Mouse (Mus musculus): ENCODE results near the gene Vsir. TPM values are rescaled to one million over a fixed set of nuclear protein-coding genes. Genes with fewer than 3 reads are reported as not detected.

The Vsir gene
- total RNA-seq (2022) = 10 to 100 TPM; 20.2 to 54.7 (median 33.7) TPM

DNA sequence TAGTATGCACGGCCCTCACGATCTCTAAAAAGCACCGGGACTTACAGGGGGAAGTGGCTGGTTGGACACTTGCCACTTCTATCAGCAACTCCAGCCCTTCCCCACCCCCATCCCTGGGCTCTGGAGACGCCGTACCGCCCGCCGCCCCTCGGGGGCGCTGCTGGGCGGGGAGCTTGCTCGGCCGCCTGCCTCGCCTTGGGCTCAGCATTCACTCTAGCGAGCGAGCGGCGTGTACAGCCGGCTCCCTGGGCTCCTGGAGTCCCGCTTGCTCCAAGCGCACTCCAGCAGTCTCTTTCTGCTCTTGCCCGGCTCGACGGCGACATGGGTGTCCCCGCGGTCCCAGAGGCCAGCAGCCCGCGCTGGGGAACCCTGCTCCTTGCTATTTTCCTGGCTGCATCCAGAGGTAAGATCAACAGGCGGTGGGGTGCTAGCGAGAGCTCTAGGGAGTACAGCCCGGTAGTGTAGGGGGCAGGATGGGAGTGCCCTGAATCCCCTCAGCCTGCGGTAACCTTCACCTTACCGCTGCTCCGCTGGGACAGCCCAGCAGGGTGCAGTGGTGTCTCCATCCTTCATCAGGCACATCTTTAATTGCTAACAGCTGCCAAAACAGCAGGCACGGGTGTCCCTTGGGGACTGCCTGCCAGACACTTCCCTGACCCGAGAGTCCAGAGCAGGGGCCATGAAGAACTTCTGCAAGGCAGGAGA, at the start of gene Vsir:
Gene Vsir, plus strand, starts transcription at position 151 of the 705 bp plus-strand sequence.
- DNase-seq (ENCODE audit: low spot score in 2 of 2) = peak; percentile 23 to 39

DNA sequence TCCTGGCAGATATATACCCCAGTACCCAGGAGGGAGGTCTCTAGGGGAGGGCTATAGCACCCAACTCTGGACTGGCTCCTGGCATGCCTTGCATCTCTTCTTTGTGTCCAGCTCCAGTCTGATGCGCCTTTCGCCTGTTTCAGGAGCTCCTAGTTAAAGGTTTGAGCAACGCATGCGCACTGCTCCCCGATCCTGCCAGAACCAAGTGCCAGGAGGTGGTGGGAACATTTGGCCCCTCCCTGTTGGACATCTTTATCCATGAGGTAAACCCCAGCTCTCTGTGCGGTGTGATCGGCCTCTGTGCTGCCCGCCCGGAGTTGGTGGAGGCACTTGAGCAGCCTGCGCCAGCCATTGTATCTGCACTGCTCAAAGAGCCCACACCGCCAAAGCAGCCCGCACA, 47.0 kb upstream of the Vsir start:
- DNase-seq (ENCODE audit: low spot score in 2 of 2) = no peak

DNA sequence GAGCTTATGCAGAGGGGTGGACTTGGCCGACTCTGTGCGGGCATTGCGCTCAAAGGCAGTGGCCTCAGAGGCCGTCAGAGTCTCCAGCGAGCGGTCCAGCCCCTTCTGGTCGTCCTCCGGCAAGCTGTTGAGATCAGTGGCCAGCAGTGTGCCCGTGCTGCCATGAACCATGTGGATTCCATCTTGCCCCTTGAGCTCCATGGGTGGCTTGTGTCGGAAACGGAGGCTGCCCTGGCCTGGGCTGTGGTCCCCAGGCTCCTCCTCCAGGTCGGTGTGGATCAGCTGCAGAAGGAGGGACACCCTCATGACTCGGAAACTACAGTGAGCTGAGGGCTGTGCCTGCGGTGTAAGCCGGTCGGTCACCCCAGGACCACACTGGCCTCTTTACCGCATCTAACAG, 43.2 kb upstream of the Vsir start:
- no peak for DNase-seq (ENCODE audit: low spot score in 2 of 2)

DNA sequence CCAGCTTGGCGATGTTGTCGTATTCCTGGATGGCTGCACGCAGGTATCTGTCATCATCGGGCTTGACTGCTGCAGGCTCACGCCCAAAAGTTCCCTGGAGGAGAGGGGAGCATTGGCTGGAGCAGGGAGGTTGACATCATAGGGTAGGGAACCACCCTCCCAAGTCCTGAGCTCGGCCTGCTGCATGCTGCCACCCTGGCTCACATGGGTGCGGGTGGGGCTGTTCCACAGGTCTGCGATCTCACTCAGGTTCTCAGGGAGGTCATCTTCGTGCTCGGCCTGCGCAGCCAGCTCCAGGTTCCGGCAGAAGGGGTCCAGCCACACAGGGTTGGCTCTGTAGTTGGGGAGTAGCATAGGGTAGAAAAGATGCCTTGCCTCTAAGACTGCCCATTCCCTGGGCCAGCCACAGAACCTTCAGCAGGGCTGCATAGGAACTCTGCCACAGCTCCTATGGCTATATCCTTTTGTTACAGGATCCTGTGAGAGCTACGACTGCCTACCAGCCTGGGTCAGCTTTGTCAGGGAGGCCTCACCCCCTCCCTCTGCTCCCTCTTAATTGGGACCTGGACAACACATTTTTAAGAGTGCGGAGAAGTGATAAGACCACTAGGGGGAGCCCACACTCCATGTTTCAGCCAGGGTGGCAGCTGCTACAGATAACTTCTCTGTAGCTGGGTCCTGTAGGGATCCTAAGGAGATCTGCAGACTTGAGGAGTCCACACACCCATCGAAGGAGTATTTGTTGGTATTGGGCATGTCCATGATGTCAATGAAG, 41.6 kb upstream of the Vsir start:
- DNase-seq (ENCODE audit: low spot score in 2 of 2) = no peak

DNA sequence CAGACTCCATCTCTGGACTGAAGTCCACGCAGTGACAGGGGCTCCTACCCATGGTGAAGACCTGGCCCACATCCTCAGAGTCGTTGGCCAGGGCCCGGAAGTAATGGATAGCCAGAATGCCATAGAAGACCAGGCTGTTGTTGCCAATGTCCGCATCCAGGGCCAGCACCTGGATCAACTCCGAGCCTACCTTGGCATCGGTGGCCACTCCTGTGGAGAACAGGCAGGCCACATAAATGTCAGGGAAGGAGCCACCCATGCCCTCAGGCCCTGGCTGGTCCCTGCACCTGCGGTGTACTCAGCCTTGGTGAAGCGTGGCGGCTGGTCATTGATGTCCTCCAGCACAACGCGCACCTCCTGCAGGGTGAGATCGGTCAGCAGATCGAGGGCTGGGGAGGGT, 36.0 kb upstream of the Vsir start:
- no peak for DNase-seq (ENCODE audit: low spot score in 2 of 2)

DNA sequence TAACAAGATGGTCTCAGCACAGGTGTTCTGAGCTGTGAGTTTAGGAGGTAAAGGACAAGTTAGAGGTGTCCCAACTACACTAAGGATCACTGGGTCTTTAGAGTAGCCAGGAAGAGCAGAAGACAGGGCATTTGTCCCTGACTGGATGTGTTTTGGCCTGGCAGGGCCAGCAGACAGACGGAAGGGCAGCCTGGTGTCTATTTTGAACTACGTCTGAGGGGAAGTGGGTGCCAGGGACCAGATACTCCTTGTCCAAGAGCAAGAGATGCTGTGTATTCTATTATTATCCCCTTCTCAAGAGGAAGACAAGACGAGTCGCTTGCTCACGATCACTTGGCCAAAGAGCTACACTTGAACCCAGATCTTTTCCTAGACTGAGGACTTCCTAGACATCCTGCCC, 33.0 kb upstream of the Vsir start:
- no peak for DNase-seq (ENCODE audit: low spot score in 2 of 2)

DNA sequence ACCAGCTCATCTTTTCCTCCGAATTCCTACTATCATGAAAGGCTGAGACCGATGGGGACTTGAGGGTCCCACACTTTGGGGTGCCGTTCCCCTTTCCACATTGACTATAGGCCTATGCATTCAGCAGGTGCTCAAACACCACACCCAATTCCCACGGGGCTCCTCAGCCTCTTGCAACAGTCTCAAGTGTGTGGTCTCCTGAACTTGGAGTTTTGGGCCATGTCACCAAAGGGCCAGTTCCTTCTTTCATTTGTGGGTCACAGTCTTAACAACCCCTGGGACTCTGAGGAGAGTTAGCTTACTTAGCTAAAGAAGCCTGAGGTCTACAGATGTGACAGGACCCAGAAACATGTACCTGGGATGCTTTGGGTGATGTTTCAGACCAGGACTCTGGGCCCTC, 30.5 kb upstream of the Vsir start:
- DNase-seq (ENCODE audit: low spot score in 2 of 2) = no peak

DNA sequence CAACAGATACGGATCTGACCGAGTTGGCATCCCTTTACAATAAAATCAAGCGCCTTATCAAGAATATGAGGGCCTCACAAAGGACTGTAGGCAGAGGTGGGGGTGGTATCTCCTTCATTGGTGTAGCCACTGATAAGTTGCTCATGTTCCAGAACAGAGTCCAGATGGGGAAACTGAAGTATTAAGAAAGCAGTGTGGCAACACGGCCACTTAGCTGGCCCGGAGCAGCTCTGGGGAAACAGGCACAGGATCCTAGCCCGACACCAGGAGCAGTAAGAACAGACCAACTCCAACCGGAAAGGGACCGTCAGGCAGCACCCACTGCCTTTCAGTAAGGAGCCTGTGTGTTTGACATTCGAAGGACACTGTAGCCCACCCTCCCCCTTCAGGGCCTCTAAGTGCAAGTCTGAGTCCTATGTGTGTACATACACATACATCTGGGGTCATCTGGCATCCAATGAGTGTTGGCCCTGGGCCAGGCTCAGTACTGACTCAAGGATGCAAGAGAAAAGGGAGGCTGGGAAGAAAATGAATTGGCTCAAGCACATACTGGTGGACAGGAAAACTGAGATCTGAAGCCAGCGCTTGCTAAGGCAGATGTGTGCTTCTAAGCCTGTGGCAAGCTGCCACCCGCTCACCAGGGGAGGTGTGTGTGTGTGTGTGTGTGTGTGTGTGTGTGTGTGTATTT, 17.5 kb upstream of the Vsir start:
- no peak for DNase-seq (ENCODE audit: low spot score in 2 of 2)

DNA sequence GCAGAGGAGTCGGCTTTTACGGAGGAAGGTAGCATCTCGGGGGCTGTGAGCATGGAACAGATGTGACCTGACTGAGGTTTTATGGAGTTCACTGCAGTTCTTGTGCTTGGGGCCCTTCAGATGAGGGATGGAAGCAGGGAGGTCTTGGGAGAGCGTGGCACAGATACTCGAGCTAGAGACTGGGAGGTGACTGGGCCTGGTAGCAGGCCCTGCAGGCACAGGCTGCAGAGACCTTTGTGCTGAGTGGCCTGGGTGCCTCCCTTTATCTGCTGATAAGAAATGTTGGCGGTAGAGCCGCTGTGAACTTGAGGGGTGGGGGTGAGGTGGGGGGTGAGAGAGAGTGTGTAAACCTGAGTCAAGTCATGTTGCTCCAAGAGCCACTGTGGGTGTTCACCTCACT, 12.1 kb upstream of the Vsir start:
- no peak for DNase-seq (ENCODE audit: low spot score in 2 of 2)

DNA sequence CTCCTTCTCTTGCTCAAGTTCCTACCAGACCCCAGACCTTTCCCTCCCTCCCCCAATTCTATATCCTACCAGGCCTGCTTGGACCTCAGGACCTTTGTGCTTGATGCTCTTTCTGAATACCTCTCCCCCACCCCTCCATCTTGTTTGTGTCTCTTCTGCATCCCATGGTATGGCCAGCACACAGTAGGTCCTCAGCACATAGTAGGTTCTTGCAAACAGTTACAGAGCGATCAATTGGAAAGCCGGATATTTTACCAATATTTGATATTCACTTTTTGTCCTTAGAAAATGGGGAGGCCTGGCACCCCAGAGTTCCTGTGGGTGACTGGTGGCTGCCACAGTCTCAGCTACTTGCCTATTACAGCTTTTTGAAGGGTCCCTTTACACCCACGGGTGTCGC, 11.6 kb upstream of the Vsir start:
- DNase-seq (ENCODE audit: low spot score in 2 of 2) = no peak

DNA sequence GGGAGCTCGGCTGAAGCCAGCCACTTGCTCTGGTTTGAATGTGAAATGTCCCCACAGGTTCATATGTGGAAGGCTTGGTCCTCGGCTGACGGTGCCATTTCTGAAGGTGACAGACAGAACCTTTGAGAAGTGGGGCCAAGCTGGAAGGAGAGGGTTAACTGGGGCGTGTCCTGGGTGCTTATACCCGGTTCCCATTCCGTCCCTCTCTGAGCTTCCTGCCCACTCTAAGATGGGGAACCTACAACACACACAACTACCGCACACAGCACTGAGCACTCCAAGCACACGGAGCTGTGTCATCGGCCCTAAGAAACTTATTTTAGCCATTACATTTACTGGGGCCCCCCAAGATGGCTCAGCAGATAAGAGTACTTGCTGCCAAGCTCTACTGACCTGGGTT, 5.1 kb upstream of the Vsir start:
- no peak for DNase-seq (ENCODE audit: low spot score in 2 of 2)

DNA sequence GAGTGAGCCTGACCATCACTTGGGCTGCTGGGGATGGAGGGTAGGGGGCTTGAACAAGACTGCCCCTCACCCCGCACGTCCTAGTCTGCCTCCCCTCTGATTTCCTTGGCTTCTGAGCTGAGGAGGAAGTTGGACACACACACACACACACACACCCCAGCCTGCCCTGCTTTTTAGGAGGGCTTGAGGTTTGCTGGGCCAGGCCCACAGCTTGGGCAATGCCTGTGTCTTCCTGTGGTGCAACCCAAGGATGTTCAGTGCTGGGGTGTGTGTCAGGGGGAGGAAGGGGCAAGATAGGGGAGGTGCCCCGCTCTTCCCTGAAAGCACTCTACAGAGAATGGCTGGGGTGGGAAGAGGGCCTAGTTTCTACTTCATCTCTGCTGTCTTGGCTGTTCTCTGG, 2.5 kb upstream of the Vsir start:
- no peak for DNase-seq (ENCODE audit: low spot score in 2 of 2)

DNA sequence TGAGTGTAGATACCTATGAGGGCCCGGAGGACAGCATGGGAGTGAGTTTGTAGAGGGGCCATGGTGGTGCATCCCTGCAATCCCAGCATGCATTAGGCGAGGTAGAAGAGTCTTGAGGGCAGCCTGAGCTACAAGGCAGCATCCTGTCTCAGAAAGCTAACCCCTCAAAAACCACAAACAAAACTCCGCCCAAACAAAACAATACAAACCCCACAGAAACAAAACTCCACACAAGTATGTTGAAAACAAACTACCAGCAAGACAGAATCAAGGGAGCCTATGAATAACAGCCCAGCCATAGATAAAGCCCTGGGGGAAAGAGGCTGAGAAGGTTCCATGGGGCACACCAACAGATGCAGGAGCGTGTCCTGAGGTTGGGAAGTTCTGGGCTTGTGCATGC, 595 bp upstream of the Vsir start:
- DNase-seq (ENCODE audit: low spot score in 2 of 2) = no peak

DNA sequence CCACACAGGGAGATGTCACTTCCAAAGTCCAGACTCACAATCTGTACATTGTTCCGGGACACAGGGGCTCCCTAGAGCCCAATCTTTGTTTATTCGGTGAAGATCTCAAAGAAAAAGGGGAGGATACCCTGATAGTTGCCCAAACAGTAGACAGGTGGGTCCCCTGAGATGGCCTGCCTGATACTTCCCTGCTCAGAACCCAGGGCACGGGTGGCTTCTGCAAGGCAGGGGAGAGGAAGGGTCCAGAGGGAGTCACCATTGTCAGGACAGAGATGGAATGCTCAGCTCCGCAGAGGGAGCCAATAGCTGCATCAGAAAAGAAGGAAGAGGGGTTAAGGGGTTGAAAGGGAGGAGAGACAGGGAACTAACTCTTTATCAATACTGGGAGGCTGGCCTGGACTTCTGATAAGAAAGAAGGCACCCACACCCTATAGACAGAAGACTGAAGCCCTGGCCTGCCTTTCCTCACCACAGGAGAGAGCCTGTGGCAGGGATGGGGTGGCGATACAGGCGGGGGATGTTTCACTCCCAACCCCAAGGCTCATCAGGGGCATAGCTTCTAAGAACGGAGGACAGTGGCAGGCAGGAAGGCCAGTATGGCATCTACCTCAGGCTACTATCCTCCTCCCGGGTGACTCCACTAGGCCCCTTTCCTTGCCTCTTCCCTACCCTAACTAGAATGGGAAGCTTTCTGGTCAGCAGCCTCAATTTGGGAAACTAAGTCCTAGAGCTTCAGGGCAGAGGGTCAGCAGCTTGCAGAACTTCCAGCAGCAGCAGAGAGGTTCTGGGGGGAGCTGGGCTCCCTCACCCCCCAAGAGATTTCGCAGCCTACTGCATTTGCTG, 1.3 kb downstream of the Vsir start:
- no peak for DNase-seq (ENCODE audit: low spot score in 2 of 2)

DNA sequence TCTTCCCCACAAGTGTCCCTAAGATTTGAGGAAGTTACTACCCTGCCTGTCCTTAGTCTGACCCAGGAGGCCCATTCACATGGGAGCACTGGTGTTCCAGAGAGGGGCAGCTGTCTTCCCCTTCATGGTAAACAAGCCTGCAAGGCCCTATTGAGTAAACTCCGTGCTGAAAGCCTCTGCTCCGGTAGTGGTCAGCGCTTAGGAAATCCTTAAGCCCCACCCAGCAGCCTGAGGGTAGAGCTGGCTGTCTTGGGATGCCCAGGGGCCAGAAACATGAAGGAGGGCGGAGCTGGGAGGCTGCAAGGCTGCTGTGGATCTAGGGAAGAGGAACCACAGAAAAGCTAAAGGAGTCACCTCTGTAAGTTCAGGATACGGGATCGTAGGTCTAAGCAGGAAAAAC, 2.4 kb downstream of the Vsir start:
- no peak for DNase-seq (ENCODE audit: low spot score in 2 of 2)

DNA sequence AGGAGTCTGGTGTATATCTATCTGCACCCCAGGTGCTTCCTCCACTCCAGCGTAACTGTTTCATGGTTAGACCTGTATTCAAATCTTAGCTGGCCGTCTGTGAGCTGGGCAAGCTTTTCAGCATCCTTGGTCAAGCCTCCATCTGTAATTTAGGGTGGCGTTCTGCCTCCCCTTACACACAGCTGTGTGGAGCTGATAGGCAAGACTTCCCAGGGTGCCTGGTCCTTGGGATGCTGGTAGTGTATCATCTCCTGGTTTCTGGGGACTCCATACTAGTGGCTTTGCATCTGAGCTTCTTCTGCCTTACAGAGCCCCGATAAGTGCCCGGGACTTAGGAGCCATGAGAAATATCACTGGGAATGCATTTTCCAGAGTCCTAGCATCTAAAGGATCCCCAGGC, 3.0 kb downstream of the Vsir start:
- DNase-seq (ENCODE audit: low spot score in 2 of 2) = no peak

DNA sequence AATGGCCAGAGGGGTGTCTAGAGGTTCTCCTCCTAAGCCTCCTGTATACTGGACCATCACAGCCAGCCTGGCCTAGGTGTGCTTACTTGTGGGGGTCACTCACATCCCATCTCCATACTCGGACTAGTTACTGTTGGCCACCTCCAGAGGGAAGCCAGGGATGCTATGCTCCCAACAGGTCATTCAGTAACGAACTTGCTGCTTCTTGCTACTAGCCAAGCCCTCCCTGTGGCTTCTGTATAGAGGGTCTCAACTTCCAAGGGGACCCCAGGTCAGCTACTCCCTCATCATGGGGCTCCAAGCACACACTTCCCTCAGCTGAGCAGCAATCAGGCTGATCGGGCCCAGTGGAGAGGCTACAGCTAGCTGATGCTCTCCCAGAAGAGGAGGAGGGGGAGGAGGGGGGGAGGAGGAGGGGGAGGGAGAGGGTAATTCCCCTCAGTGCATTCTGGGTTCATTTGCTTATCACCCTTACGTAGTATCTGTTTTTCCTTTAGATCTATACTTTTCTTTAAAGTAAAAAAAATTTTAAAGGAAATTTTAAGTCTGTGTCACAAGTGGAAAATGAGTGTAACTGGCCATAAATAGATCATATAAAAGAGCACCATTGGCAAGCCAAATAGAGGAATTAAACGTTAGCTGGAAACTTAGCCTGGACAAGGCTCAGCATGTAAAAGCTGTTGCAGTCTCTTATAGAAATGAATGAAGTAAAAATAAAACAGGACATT, 3.6 kb downstream of the Vsir start:
- DNase-seq (ENCODE audit: low spot score in 2 of 2) = no peak

DNA sequence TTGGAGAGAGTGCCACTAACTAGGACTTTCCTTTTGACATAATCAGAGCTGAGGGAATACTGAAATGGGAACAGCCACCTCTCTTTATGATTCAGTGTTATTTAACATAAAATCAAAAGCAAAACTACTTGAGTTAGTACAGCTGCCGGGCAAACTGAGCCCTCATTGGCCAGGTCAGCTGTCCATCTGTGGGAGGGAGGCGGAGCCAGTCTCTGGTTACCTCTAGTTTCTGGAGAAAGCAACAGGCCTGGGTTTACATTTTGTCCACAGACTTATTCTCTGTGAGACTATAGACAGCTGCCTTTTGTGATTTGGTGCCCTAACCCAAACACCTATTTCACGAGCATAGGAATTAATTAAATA, 4.1 kb downstream of the Vsir start:
- peak; percentile 39 to 59 for DNase-seq (ENCODE audit: low spot score in 2 of 2)

DNA sequence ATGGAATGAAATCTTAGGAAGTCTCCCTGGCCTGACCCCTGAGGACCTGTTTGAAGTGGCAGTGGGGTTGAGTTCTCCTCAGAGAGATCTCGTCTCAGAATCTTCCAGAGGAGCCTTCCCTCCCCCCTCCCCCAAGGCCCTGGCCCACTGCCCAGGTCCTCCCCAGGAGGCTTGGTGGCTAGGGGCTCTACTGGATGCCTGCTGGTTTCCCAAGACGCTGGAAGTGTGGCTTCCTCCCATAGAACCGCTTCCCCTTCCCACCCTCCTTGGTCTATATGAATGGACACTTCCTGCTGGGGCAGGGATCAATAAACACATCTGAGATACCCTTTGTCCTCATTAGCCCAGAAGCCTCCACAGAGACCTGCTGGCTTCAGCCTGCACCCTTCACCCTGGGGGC, 4.6 kb downstream of the Vsir start:
- no peak for DNase-seq (ENCODE audit: low spot score in 2 of 2)

DNA sequence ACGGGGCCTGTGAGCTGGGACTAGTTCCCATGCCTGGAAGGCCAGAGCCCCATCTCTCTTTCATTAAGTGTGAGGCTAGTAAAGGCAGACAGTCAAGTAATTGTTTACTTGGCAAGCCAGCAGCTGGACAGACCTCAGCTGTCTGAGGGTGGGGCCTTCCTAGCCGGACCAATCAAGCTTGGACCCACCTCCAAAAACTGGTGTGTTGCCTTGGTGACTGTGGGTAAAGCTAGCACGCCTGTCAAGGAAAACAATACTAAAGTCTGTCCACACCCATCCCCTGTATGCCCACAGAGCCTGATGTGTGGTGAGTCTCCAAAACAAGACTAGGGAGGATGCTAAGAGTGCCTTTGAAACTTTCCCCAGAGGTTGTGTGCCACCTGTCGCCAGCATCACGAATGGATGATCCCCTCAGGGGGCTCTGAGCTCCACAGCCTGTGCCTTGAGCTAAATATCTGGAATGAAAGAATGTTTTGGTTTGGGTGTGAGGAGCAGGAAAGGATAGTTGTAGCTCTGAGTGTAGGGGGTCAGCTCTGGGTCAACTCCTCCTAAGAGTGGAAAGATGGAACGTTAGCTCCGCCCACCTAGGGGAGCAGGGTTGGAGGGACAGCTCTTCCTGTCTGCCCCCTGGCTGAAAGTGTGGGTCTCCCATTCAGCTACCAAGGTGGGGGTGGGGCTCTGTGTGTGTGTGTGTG, 5.3 kb downstream of the Vsir start:
- DNase-seq (ENCODE audit: low spot score in 2 of 2) = no peak
